Mouse (Mus musculus) ES-Bruce4 (cell line): ENCODE results near the gene 4632433K11Rik. TPM values are rescaled to one million over a fixed set of nuclear protein-coding genes. Genes with fewer than 3 reads are reported as not detected.

ENCODE experiments used
- H3K27ac ChIP-seq: 2 replicates; pipeline ENCODE4 v1.5.1; 2012; ENCODE audit warnings: low read length, inconsistent platforms; ENCODE audit not compliant: insufficient read depth
- H3K27me3 ChIP-seq: 2 replicates; pipeline ENCODE4 v1.6.1; 2012; ENCODE audit warnings: mild to moderate bottlenecking, low read length, inconsistent platforms; ENCODE audit not compliant: control insufficient read depth, poor library complexity, insufficient read depth, severe bottlenecking
- H3K36me3 ChIP-seq: 2 replicates; pipeline ENCODE4 v1.6.1; 2012; ENCODE audit warnings: inconsistent platforms, mild to moderate bottlenecking, low read length, moderate library complexity; ENCODE audit not compliant: control insufficient read depth, poor library complexity, insufficient read depth, severe bottlenecking
- H3K4me1 ChIP-seq: one replicate; pipeline ENCODE4 v1.8.1; 2011; ENCODE audit warnings: low read length; ENCODE audit not compliant: control insufficient read depth, insufficient read depth
- H3K4me3 ChIP-seq: 2 replicates; pipeline ENCODE4 v1.5.1; 2011; ENCODE audit warnings: low read depth, mild to moderate bottlenecking, low read length
- H3K9ac ChIP-seq: 2 replicates; pipeline ENCODE4 v1.6.1; 2012; ENCODE audit warnings: low read depth, mild to moderate bottlenecking, inconsistent platforms; ENCODE audit not compliant: poor library complexity, severe bottlenecking
- H3K9me3 ChIP-seq: replicated peaks from 2 replicates; pipeline ENCODE4 v1.6.1; 2012; ENCODE audit warnings: mild to moderate bottlenecking, low read length, inconsistent platforms; ENCODE audit not compliant: control insufficient read depth, poor library complexity, insufficient read depth, severe bottlenecking
- CTCF ChIP-seq: IDR thresholded peaks from one replicate; pipeline ENCODE4 v1.8.1; 2011; ENCODE audit warnings: low read depth, low read length
- EP300 ChIP-seq: IDR thresholded peaks from 2 replicates; pipeline ENCODE4 v1.6.1; 2011; ENCODE audit warnings: low read depth, low read length; ENCODE audit not compliant: insufficient read depth
- POLR2A ChIP-seq: IDR thresholded peaks from one replicate; pipeline ENCODE4 v1.8.1; 2011; ENCODE audit warnings: low read length; ENCODE audit not compliant: insufficient read depth
- polyA plus RNA-seq: library from polyadenylated mRNA; stranded (reverse); fragments of >200 nt; gene quantifications from 2 replicates; pipeline ENCODE4 v1.2.4, GENCODE M21; 2011; ENCODE audit warnings: low read depth; ENCODE audit not compliant: missing spikeins, insufficient read depth, insufficient read length

4632433K11Rik gene
- polyA plus RNA-seq, 1 experiment, result 1.9 TPM

- Histone ChIP-seq H3K36me3 (peaks cover 42% of the 10 kb centered on the region), H3K9ac (peak within 1 kb of the TSS; percentile 75), H3K4me1 (peaks cover 1% of the 10 kb centered on the region), H3K4me3 (peak within 1 kb of the TSS; percentile 93), H3K9me3 (no peaks in the 10 kb centered on the region), H3K27ac (no peak within 1 kb of the TSS), H3K27me3 (no peaks in the 10 kb centered on the region)
- TF ChIP-seq CTCF, result no peak
- no peak for TF ChIP-seq EP300
- no peak for TF ChIP-seq POLR2A
Measured at GRCm38 (mm10) chr7:5080010-5080751, 46.3 kb downstream of the 4632433K11Rik start, which contains the start of gene Epn1. Gene Epn1, plus strand, starts transcription at chr7:5080235.

- TF ChIP-seq CTCF (no peak), EP300 (no peak), POLR2A (no peak)
- no peaks in the 10 kb centered on the region for H3K9me3 ChIP-seq
- H3K4me3 ChIP-seq, result peak overlapping the region; percentile 93
- H3K27ac ChIP-seq, result no peak overlapping the region
- peaks cover 44% of the 10 kb centered on the region for H3K36me3 ChIP-seq
- peaks cover 1% of the 10 kb centered on the region for H3K4me1 ChIP-seq
- H3K9ac ChIP-seq, result peak overlapping the region; percentile 75
- H3K27me3 ChIP-seq, result no peaks in the 10 kb centered on the region
Measured at GRCm38 (mm10) chr7:5080815-5081214, 46.9 kb downstream of the 4632433K11Rik start.

- Histone ChIP-seq H3K9ac (peak overlapping the region; percentile 75), H3K9me3 (no peaks in the 10 kb centered on the region), H3K4me3 (no peak overlapping the region), H3K4me1 (peaks cover 1% of the 10 kb centered on the region), H3K27me3 (no peaks in the 10 kb centered on the region), H3K27ac (no peak overlapping the region), H3K36me3 (peaks cover 43% of the 10 kb centered on the region)
- TF ChIP-seq POLR2A, result no peak
- TF ChIP-seq EP300, result no peak
- TF ChIP-seq CTCF, result no peak
Measured at GRCm38 (mm10) chr7:5081241-5081640, 47.3 kb downstream of the 4632433K11Rik start.

DNA sequence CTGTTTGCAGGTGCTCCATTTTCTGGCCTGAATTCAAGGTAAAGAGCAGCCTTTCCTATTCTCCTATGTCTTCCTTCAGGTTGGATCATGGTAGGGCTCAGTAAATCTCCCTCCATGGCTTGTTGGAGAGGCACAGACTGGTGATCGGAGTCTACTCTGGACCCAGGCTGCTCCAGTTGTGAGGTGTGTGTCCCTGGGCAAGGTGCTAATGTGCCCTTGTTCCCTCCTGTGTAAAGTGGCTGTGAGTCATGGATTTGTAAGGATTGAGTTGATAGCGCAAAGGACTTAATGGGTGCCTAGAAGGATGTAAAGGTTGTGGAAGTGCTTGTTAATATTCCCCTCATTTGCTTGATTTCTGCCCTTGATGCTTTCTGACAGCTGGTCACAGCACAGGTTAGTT lies 48.0 kb downstream of the 4632433K11Rik start:
- Histone ChIP-seq H3K9ac (no peak overlapping the region), H3K27ac (no peak overlapping the region), H3K36me3 (peaks cover 40% of the 10 kb centered on the region), H3K27me3 (no peaks in the 10 kb centered on the region), H3K9me3 (no peaks in the 10 kb centered on the region), H3K4me3 (no peak overlapping the region), H3K4me1 (peaks cover 1% of the 10 kb centered on the region)
- TF ChIP-seq POLR2A (no peak), CTCF (no peak), EP300 (no peak)

- H3K9ac ChIP-seq, result no peak overlapping the region
- TF ChIP-seq POLR2A (no peak), CTCF (no peak), EP300 (no peak)
- no peak overlapping the region for H3K27ac ChIP-seq
- no peaks in the 10 kb centered on the region for H3K9me3 ChIP-seq
- no peak overlapping the region for H3K4me3 ChIP-seq
- H3K4me1 ChIP-seq, result peaks cover 1% of the 10 kb centered on the region
- peaks cover 25% of the 10 kb centered on the region for H3K36me3 ChIP-seq
- H3K27me3 ChIP-seq, result no peaks in the 10 kb centered on the region
Measured at GRCm38 (mm10) chr7:5083325-5084105, 49.6 kb downstream of the 4632433K11Rik start.

Other genes starting within 250 kb of the 4632433K11Rik start
- 2.6 and 6.8 TPM in 2 replicates for gene Tmem238, start 244.5 kb upstream of the 4632433K11Rik start, polyA plus RNA-seq
- 969 and 977 TPM in 2 replicates for gene Rpl28, start 241.2 kb upstream of the 4632433K11Rik start, polyA plus RNA-seq
- gene Ube2s, start 221.5 kb upstream of the 4632433K11Rik start, polyA plus RNA-seq, result 474 and 498 TPM in 2 replicates
- 3.8 and 5.3 TPM in 2 replicates for gene Shisa7, start 189.4 kb upstream of the 4632433K11Rik start, polyA plus RNA-seq
- 3.8 and 4.2 TPM in 2 replicates for gene Isoc2b, start 163.9 kb upstream of the 4632433K11Rik start, polyA plus RNA-seq
- 3.3 and 4.3 TPM in 2 replicates for gene Isoc2a, start 157.0 kb upstream of the 4632433K11Rik start, polyA plus RNA-seq
- 1.1 TPM in 2 replicates for gene Gm36210, start 127.6 kb upstream of the 4632433K11Rik start, polyA plus RNA-seq
- gene Zfp628, start 118.9 kb upstream of the 4632433K11Rik start, polyA plus RNA-seq, result 5.0 and 5.4 TPM in 2 replicates
- gene Nat14, start 112.1 kb upstream of the 4632433K11Rik start, polyA plus RNA-seq, result 2.2 and 3.3 TPM in 2 replicates
- 1.5 and 2.0 TPM in 2 replicates for gene Ssc5d, start 108.3 kb upstream of the 4632433K11Rik start, polyA plus RNA-seq
- 0.48 and 1.0 TPM in 2 replicates for gene Sbk2, start 69.7 kb upstream of the 4632433K11Rik start, polyA plus RNA-seq
- 0.25 and 0.55 TPM in 2 replicates for gene Sbk3, start 63.0 kb upstream of the 4632433K11Rik start, polyA plus RNA-seq
- 7.6 and 10.9 TPM in 2 replicates for gene Zfp579, start 38.0 kb upstream of the 4632433K11Rik start, polyA plus RNA-seq
- 2.5 and 4.7 TPM in 2 replicates for gene Zfp524, start 19.7 kb upstream of the 4632433K11Rik start, polyA plus RNA-seq
- gene Fiz1, start 19.4 kb upstream of the 4632433K11Rik start, polyA plus RNA-seq, result 43.2 and 57.0 TPM in 2 replicates
- gene Gm44973, start 18.6 kb upstream of the 4632433K11Rik start, polyA plus RNA-seq, result not detected in 2 replicates
- gene Zfp865, start 13.7 kb upstream of the 4632433K11Rik start, polyA plus RNA-seq, result 23.0 and 24.7 TPM in 2 replicates
- 5.6 and 5.7 TPM in 2 replicates for gene Ccdc106, start 13.6 kb upstream of the 4632433K11Rik start, polyA plus RNA-seq
- gene Zfp784, start 4.3 kb downstream of the 4632433K11Rik start, polyA plus RNA-seq, result 0.30 TPM in 1 of 2 replicates, not detected in the other
- gene Zfp580, start 17.4 kb downstream of the 4632433K11Rik start, polyA plus RNA-seq, result 14.0 and 16.0 TPM in 2 replicates
- gene U2af2, start 28.0 kb downstream of the 4632433K11Rik start, polyA plus RNA-seq, result 236 and 262 TPM in 2 replicates
- 68.8 and 69.1 TPM in 2 replicates for gene Epn1, start 46.1 kb downstream of the 4632433K11Rik start, polyA plus RNA-seq
- not detected in 2 replicates for gene Rfpl4, start 82.8 kb downstream of the 4632433K11Rik start, polyA plus RNA-seq
- gene Rasl2-9, start 91.8 kb downstream of the 4632433K11Rik start, polyA plus RNA-seq, result 0.90 and 1.3 TPM in 2 replicates
- gene Vmn1r55, start 115.6 kb downstream of the 4632433K11Rik start, polyA plus RNA-seq, result 0.06 TPM in 2 replicates
- not detected in 2 replicates for gene Vmn1r56, start 162.6 kb downstream of the 4632433K11Rik start, polyA plus RNA-seq
- gene Vmn1r57, start 184.4 kb downstream of the 4632433K11Rik start, polyA plus RNA-seq, result not detected in 2 replicates